Mouse (Mus musculus) midbrain, embryonic 14.5 days (tissue): Measurements from ENCODE around the gene Lrrc1. TPM values are rescaled to one million over a fixed set of nuclear protein-coding genes. Genes with fewer than 3 reads are reported as not detected.

Source experiments
- ATAC-seq: fragments of 200-750 bp; cut with Nextera tagmentation; 2 replicates; pipeline ENCODE4 v1.8.0; 2017; ENCODE audit warnings: moderate number of reproducible peaks, moderate library complexity; ENCODE audit not compliant: low FRiP score, low TSS enrichment
- DNase-seq: peaks from one replicate; pipeline ENCODE4 v3.0.0-alpha.2; 2015
- H3K27ac ChIP-seq: fragments of 300-500 bp; sonication (generic); replicated peaks from 2 replicates; pipeline ENCODE4 v1.5.1; 2014; ENCODE audit warnings: mild to moderate bottlenecking, low read depth, low read length, moderate library complexity
- H3K27me3 ChIP-seq: fragments of 300-500 bp; sonication (generic); 2 replicates; pipeline ENCODE4 v1.6.1; 2014; ENCODE audit warnings: low read length, control low read depth, mixed read lengths; ENCODE audit not compliant: control insufficient read depth, insufficient read depth
- H3K36me3 ChIP-seq: fragments of 300-500 bp; sonication (generic); 2 replicates; pipeline ENCODE4 v1.6.1; 2014; ENCODE audit warnings: low read length, control low read depth; ENCODE audit not compliant: control insufficient read depth, insufficient read depth
- H3K4me1 ChIP-seq: fragments of 300-500 bp; sonication (generic); 2 replicates; pipeline ENCODE4 v1.6.1; 2014; ENCODE audit warnings: mild to moderate bottlenecking, antibody characterized with exemption, low read length, control low read depth; ENCODE audit not compliant: control insufficient read depth, insufficient read depth
- H3K4me2 ChIP-seq: fragments of 300-500 bp; sonication (generic); 2 replicates; pipeline ENCODE4 v1.6.1; 2014; ENCODE audit warnings: mild to moderate bottlenecking, low read length, moderate library complexity
- H3K4me3 ChIP-seq: fragments of 300-500 bp; sonication (generic); replicated peaks from 2 replicates; pipeline ENCODE4 v1.5.1; 2014; ENCODE audit warnings: low read depth, low read length
- H3K9ac ChIP-seq: fragments of 300-500 bp; sonication (generic); replicated peaks from 2 replicates; pipeline ENCODE4 v1.6.1; 2014; ENCODE audit warnings: mild to moderate bottlenecking, low read length, moderate library complexity
- H3K9me3 ChIP-seq: fragments of 300-500 bp; sonication (generic); 2 replicates; pipeline ENCODE4 v1.6.1; 2016; ENCODE audit warnings: low read length, control low read depth, mixed read lengths; ENCODE audit not compliant: control insufficient read depth
- WGBS: fragments of 180-500 bp; shearing (Covaris S2); extraction: QIAGEN DNeasy Blood & Tissue Kit; methylation state at CpG from one replicate; pipeline ENCODE4 v1.1.7; 2014; 5-methylcytosine and 5-hydroxymethylcytosine counted together
- polyA plus RNA-seq: library from polyadenylated mRNA; unstranded; fragments of >200 nt; fragmentation: Nextera tagmentation; extraction: Ambion mirVana; gene quantifications from 2 replicates; pipeline ENCODE4 v1.2.1, GENCODE M21; 2014

Gene Lrrc1
- polyA plus RNA-seq, 1 experiment from 2014 or later: 5.1 TPM

DNA sequence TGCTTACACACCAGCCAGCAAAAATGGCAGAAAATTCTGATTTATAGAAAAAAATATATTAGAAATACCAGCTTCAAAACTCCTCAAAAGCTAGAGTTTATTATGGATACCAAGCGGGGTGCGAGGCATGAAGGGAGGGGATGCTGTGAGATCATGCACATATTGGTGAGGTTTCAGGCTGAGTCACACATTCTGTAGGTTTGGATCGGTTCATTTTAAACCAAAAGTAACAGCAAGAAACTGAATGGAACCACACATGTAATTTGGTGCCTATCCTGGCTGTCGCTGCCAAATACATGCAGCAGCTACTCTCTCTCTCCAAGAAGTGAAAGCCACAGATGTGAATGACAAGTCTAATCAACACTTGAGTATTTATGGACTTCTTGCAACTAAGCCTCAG, 99.8 kb downstream of the Lrrc1 start:
- no peaks in the 10 kb centered on the region for H3K27me3 ChIP-seq
- no peak overlapping the region for H3K9ac ChIP-seq
- no peaks in the 10 kb centered on the region for H3K9me3 ChIP-seq
- DNase-seq (no peak), ATAC-seq (no peak)
- 0 out of 2 replicates have a peak, but pooled peaks cover 4% of the 10 kb centered on the region for H3K36me3 ChIP-seq
- H3K27ac ChIP-seq: no peak overlapping the region
- 94% methylated on average over 4 of the region's 4 CpGs for WGBS
- no peak overlapping the region for H3K4me2 ChIP-seq
- no peak overlapping the region for H3K4me3 ChIP-seq
- no peaks in the 10 kb centered on the region for H3K4me1 ChIP-seq

DNA sequence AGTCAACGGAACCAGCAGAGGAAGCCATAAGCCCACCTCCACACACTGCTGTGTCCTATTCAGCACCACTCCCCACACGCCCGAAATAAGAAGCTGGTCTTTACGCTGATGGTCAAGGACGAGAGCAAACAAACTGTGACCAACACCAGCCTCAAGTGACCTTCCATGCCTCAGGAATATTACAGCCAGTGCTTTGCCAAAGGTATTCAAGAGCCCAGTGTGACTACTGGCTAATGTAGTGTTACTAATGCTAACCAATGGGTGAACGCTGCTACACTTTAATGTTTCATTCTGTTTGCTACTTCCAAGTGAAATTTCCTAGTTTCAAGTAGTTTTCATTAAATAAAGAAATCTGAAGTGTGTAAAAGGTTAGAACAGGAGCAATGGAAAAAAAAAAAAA, 105.3 kb downstream of the Lrrc1 start:
- Histone ChIP-seq H3K27me3 (no peaks in the 10 kb centered on the region), H3K9me3 (no peaks in the 10 kb centered on the region), H3K4me1 (no peaks in the 10 kb centered on the region; the same call in 1 of the 2 replicates), H3K9ac (no peak overlapping the region), H3K4me3 (no peak overlapping the region), H3K27ac (peak overlapping the region; percentile 45), H3K36me3 (0 out of 2 replicates have a peak, but pooled peaks cover 4% of the 10 kb centered on the region), H3K4me2 (no peak overlapping the region)
- WGBS: 94% methylated on average over 6 of the region's 6 CpGs
- DNase-seq (no peak), ATAC-seq (no peak)

DNA sequence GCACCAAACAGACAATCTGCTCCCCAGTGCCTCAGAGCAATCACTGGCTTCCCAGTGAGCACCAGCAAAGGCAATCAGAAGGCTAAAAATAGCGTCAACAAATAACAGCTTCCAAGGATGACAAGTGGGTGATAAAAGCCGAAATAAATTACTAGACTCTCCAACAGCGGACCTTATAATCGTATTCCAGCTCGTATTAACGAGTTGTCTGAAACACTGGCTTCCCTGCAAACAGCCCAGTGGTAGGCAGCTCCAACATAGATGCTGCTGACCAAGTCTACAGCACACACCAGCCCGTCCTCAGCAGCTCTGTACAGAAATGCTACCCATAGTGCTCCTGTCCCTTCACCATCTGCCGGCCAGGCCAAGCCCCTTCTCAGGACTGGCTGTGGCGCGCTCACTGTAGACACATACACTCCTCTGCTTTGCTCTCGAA, 105.8 kb downstream of the Lrrc1 start:
- no peaks in the 10 kb centered on the region for H3K27me3 ChIP-seq
- DNase-seq (peak; percentile 47), ATAC-seq (no peak)
- H3K4me3 ChIP-seq: no peak overlapping the region
- H3K9me3 ChIP-seq: no peaks in the 10 kb centered on the region
- no peak overlapping the region for H3K4me2 ChIP-seq
- 66% methylated on average over 11 of the region's 11 CpGs for WGBS
- H3K4me1 ChIP-seq: no peaks in the 10 kb centered on the region; the same call in 1 of the 2 replicates
- no peak overlapping the region for H3K9ac ChIP-seq
- H3K36me3 ChIP-seq: 0 out of 2 replicates have a peak, but pooled peaks cover 4% of the 10 kb centered on the region
- H3K27ac ChIP-seq: peak overlapping the region; percentile 45

DNA sequence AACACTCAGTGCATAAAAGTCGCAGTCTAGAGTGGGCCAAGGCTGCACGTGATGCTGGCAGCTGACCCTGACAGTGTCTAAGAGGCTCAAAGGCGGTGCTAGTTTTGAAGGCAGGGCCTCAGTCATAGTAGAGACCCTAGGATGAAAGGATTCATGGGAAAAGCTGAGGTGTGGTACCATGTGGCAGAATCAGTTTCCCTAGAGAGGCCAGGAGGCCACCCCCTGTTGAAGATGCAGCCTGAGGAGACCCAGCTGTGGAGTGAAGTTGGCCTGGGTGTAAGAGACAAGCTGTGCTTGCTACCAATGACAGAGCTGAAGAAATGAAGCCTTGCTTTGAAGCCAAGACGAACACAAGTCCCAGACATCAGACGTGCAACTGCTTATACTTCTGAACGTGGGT, 107.5 kb downstream of the Lrrc1 start:
- Histone ChIP-seq H3K4me3 (no peak overlapping the region), H3K4me2 (no peak overlapping the region), H3K27ac (no peak overlapping the region), H3K9me3 (no peaks in the 10 kb centered on the region), H3K27me3 (no peaks in the 10 kb centered on the region), H3K4me1 (no peaks in the 10 kb centered on the region; the same call in 1 of the 2 replicates), H3K36me3 (0 out of 2 replicates have a peak, but pooled peaks cover 4% of the 10 kb centered on the region), H3K9ac (no peak overlapping the region)
- ATAC-seq: no peak
- no peak for DNase-seq
- WGBS: 94% methylated on average over 6 of the region's 6 CpGs

DNA sequence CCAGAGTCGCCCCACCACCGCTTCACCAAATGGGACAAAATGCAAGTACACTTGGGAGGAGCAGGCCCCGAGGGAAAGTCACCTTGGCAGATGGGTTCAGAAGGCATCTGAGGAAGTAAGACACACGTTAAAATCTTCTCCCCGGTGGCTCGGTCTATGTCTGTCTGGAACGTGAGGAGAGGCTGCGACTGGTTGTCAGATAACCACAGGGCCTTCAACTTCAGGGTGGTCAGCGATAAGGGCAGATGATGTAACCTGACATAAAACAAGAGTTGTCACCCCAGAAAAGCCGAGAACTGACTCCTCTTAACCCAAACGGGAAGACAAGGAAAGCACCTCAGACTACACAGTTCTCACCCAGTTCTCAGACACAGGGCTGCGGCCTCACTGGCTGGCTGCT, 109.7 kb downstream of the Lrrc1 start:
- Histone ChIP-seq H3K36me3 (peaks cover 4% of the 10 kb centered on the region; the same call in 1 of the 2 replicates), H3K27me3 (no peaks in the 10 kb centered on the region), H3K4me3 (no peak overlapping the region), H3K9me3 (no peaks in the 10 kb centered on the region), H3K4me2 (no peak overlapping the region), H3K27ac (no peak overlapping the region), H3K9ac (no peak overlapping the region), H3K4me1 (no peaks in the 10 kb centered on the region; the same call in 1 of the 2 replicates)
- DNase-seq (no peak), ATAC-seq (no peak)
- WGBS: 92% methylated on average over 12 of the region's 12 CpGs

DNA sequence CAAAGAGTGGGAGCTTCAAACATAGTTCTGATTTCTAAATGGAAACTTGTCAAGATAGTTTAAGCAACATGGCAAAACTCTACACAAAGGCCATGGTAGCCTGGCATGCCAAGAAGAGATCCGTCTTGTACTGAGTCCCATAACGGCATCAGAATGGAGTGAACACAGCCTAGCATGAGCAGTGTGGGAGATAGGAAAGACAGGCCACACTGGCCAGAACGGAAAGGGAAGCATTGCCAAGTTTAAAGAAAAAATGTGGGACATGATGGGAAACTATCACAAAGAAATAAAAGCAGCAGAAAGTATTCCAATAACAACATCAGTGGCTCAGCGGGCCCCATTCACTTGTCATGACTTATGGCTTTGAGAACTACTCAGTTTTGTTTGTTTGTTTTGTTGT, 111.2 kb downstream of the Lrrc1 start:
- DNase-seq: no peak
- H3K9me3 ChIP-seq: no peaks in the 10 kb centered on the region
- 90% methylated on average over 4 of the region's 4 CpGs for WGBS
- peaks cover 4% of the 10 kb centered on the region; the same call in 1 of the 2 replicates for H3K36me3 ChIP-seq
- no peak overlapping the region for H3K4me3 ChIP-seq
- no peaks in the 10 kb centered on the region for H3K27me3 ChIP-seq
- ATAC-seq: no peak
- no peak overlapping the region for H3K4me2 ChIP-seq
- H3K27ac ChIP-seq: no peak overlapping the region
- peaks cover under 1% of the 10 kb centered on the region; the same call in 1 of the 2 replicates for H3K4me1 ChIP-seq
- no peak overlapping the region for H3K9ac ChIP-seq

- Histone ChIP-seq H3K4me1 (peaks cover 14% of the 10 kb centered on the region), H3K27ac (no peak overlapping the region), H3K9me3 (no peaks in the 10 kb centered on the region), H3K27me3 (no peaks in the 10 kb centered on the region), H3K36me3 (peaks cover 4% of the 10 kb centered on the region; the same call in 1 of the 2 replicates), H3K9ac (no peak overlapping the region), H3K4me2 (no peak overlapping the region), H3K4me3 (no peak overlapping the region)
- 86% methylated on average over 17 of the region's 17 CpGs for WGBS
- ATAC-seq (no peak), DNase-seq (peak; percentile 9)
Observed at GRCm38 (mm10) chr9:77432030-77432429, 112.6 kb downstream of the Lrrc1 start.

GRCm38 (mm10) chr9:77430413-77431087, 114.1 kb downstream of the Lrrc1 start:
- Histone ChIP-seq H3K4me1 (peaks cover 15% of the 10 kb centered on the region), H3K9ac (no peak overlapping the region), H3K27ac (no peak overlapping the region), H3K4me2 (no peak overlapping the region), H3K9me3 (no peaks in the 10 kb centered on the region), H3K27me3 (no peaks in the 10 kb centered on the region), H3K36me3 (peaks cover 4% of the 10 kb centered on the region; the same call in 1 of the 2 replicates), H3K4me3 (no peak overlapping the region)
- WGBS: 83% methylated on average over 9 of the region's 9 CpGs
- DNase-seq (no peak), ATAC-seq (no peak)
